Mouse (Mus musculus): ENCODE measurements at regions not wholly inside any gene's neighbourhood (a gene's known extent, or its start where the extent isn't known, plus 50 kb on each side); places are given as distances from the start of the nearest gene placed in this dataset.

DNA sequence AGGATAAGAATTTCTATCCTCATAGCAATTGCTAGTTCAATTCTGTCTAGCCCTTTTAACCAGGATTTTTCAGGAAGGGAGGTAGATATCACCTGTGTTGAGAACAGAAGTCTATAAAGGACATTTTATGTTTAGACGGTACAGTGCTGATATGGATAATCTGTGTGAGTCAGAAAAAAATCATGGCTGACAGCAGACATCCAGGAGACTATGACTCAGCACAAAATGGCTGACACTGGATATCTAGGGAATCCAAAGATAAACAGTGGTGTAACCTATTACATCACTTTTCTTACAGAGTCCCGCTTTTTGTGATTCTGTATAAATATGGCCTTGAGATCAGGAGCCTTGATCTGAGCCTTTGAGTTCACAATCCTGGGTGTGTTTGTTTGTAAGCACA lies 137.8 kb upstream of the Iqcj start:
- Histone ChIP-seq H3K9ac (ENCODE audit: insufficient read depth, low read depth) (no peak overlapping the region), H3K27me3 (replicated peaks) (no peaks in the 10 kb centered on the region), H3K27ac (ENCODE audit: insufficient read depth, low read depth) (no peak overlapping the region), H3K79me2 (replicated peaks; ENCODE audit: control insufficient read depth, extremely low read depth, insufficient read depth, poor library complexity, severe bottlenecking) (no peaks in the 10 kb centered on the region), H3K4me1 (ENCODE audit: control insufficient read depth in 1 of 2, insufficient read depth in 2 of 2) (no peaks in the 10 kb centered on the region), H3K9me3 (replicated peaks; ENCODE audit: low read length) (no peaks in the 10 kb centered on the region), H3K4me2 (ENCODE audit: insufficient read depth, low read depth, poor library complexity, severe bottlenecking) (no peak overlapping the region), H3K4me3 (replicated peaks in 1 of 3; ENCODE audit: low read depth in 2 of 3, low read length in 2 of 3, poor library complexity in 1 of 3) (no peak overlapping the region), H3K36me3 (replicated peaks in 1 of 2; ENCODE audit: control insufficient read depth in 1 of 2, insufficient read depth in 1 of 2, low read length in 1 of 2) (no peaks in the 10 kb centered on the region)
- no peak for DNase-seq (ENCODE audit: extremely low read depth)
- in situ Hi-C loops (cut with MboI; ENCODE audit: low pct_ligation_motif_present, low pct_unique_long_range_greater_than_20kb, low sequenced_read_pairs) (no loop called here), dilution Hi-C loops (cut with MboI; ENCODE audit: extremely low pct_ligation_motif_present, extremely low pct_unique_long_range_greater_than_20kb, low sequenced_read_pairs) (no loop called here)
- TF ChIP-seq E2F4 (IDR thresholded peaks at IDR 0.05; ENCODE audit: insufficient replicate concordance, low read depth, low read length) = no peak
- no peak for TF ChIP-seq TBP (conservative IDR thresholded peaks at IDR 0.05; ENCODE audit: low read depth, low read length)
- no peak for TF ChIP-seq MAZ (IDR thresholded peaks at IDR 0.05; ENCODE audit: low read depth, low read length)
- TF ChIP-seq MAX (IDR thresholded peaks at IDR 0.05; ENCODE audit: low read length) = no peak
- no peak for TF ChIP-seq ZKSCAN1 (IDR thresholded peaks at IDR 0.05; ENCODE audit: borderline replicate concordance, low read depth, low read length)
- TF ChIP-seq NRF1 (IDR thresholded peaks at IDR 0.05; ENCODE audit: low read depth, low read length) = no peak
- TF ChIP-seq MYC (IDR thresholded peaks at IDR 0.05; ENCODE audit: low read depth, low read length) = no peak
- no peak for TF ChIP-seq ELF1 (IDR thresholded peaks at IDR 0.05; ENCODE audit: low read depth, low read length)
- no peak for TF ChIP-seq GABPA (IDR thresholded peaks at IDR 0.05; ENCODE audit: insufficient replicate concordance, low read depth, low read length)
- no peak for TF ChIP-seq MEF2A (IDR thresholded peaks at IDR 0.05; ENCODE audit: borderline replicate concordance, low read depth, low read length)
- no peak for TF ChIP-seq USF1 (IDR thresholded peaks at IDR 0.05; ENCODE audit: low read depth, low read length)

DNA sequence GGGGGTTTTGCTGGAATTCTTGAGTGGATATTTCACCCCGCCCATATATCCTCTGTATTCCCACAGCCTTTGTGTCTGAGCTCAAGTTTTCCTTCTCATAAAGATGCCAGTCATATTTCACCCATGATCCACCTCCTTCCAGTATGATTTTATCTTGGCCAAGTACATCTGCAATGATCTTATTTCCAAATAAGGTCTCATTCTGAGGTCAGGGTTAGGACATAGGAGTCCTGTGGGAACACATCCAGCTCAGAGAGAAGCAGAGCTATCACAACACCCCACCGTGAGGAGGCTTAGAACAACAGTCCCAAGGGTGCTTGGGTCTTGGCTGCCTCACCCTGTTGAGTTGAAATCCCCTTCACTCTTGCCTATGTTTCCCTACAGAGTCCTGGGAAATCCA lies 123.4 kb upstream of the Iqcj start:
- Histone ChIP-seq H3K36me3 (replicated peaks in 1 of 2; ENCODE audit: control insufficient read depth in 1 of 2, insufficient read depth in 1 of 2, low read length in 1 of 2) (no peaks in the 10 kb centered on the region), H3K27me3 (replicated peaks) (no peaks in the 10 kb centered on the region), H3K27ac (ENCODE audit: insufficient read depth, low read depth) (no peak overlapping the region), H3K9ac (ENCODE audit: insufficient read depth, low read depth) (no peak overlapping the region), H3K79me2 (replicated peaks; ENCODE audit: control insufficient read depth, extremely low read depth, insufficient read depth, poor library complexity, severe bottlenecking) (no peaks in the 10 kb centered on the region), H3K4me2 (ENCODE audit: insufficient read depth, low read depth, poor library complexity, severe bottlenecking) (no peak overlapping the region), H3K9me3 (replicated peaks; ENCODE audit: low read length) (no peaks in the 10 kb centered on the region), H3K4me1 (ENCODE audit: control insufficient read depth in 1 of 2, insufficient read depth in 2 of 2) (peaks cover 0 to 25% of the 10 kb centered on the region in 2 experiments; a peak in 2 of 4 replicates), H3K4me3 (replicated peaks in 1 of 3; ENCODE audit: low read depth in 2 of 3, low read length in 2 of 3, poor library complexity in 1 of 3) (no peak overlapping the region)
- dilution Hi-C loops (cut with MboI; ENCODE audit: extremely low pct_ligation_motif_present, extremely low pct_unique_long_range_greater_than_20kb, low sequenced_read_pairs) = no loop called here
- TF ChIP-seq NRF1 (IDR thresholded peaks at IDR 0.05; ENCODE audit: low read depth, low read length) = no peak
- no peak for TF ChIP-seq BHLHE40 (IDR thresholded peaks at IDR 0.05; ENCODE audit: low read depth, low read length)
- no peak for TF ChIP-seq ETS1 (conservative IDR thresholded peaks at IDR 0.05; ENCODE audit: low read depth, low read length)
- TF ChIP-seq MAZ (IDR thresholded peaks at IDR 0.05; ENCODE audit: low read depth, low read length) = no peak
- TF ChIP-seq MXI1 (IDR thresholded peaks at IDR 0.05; ENCODE audit: low read depth, low read length) = no peak
- no peak for TF ChIP-seq MAFK (IDR thresholded peaks at IDR 0.05; ENCODE audit: insufficient replicate concordance, low read length)
- TF ChIP-seq JUN (IDR thresholded peaks at IDR 0.05; ENCODE audit: insufficient read depth, low read depth, low read length) = no peak
- TF ChIP-seq USF2 (conservative IDR thresholded peaks at IDR 0.05; ENCODE audit: low read depth, low read length) = no peak
- no peak for TF ChIP-seq USF1 (IDR thresholded peaks at IDR 0.05; ENCODE audit: low read depth, low read length)
- no peak for TF ChIP-seq GABPA (IDR thresholded peaks at IDR 0.05; ENCODE audit: insufficient replicate concordance, low read depth, low read length)
- TF ChIP-seq HCFC1 (IDR thresholded peaks at IDR 0.05; ENCODE audit: low read depth, low read length) = no peak
- no peak for TF ChIP-seq CTCF (conservative IDR thresholded peaks at IDR 0.05 in 1 of 2, IDR thresholded peaks at IDR 0.05 in 1 of 2; ENCODE audit: low read depth in 2 of 2, low read length in 2 of 2)
- no peak for TF ChIP-seq RCOR1 (conservative IDR thresholded peaks at IDR 0.05; ENCODE audit: low read depth, low read length)
- TF ChIP-seq PAX5 (IDR thresholded peaks at IDR 0.05; ENCODE audit: low read length) = no peak
- TF ChIP-seq POLR2A (IDR thresholded peaks at IDR 0.05; ENCODE audit: low read depth, low read length) = no peak
- no peak for TF ChIP-seq MAX (IDR thresholded peaks at IDR 0.05; ENCODE audit: low read length)
- no peak for TF ChIP-seq E2F4 (IDR thresholded peaks at IDR 0.05; ENCODE audit: insufficient replicate concordance, low read depth, low read length)
- in situ Hi-C loops (cut with MboI; ENCODE audit: low pct_ligation_motif_present, low pct_unique_long_range_greater_than_20kb, low sequenced_read_pairs) = no loop called here
- DNase-seq (ENCODE audit: extremely low read depth) = no peak

All from CH12.LX (cell line).